Mouse (Mus musculus) testis, adult 2 months (tissue): Measurements from ENCODE around the gene Zfp131. TPM values are rescaled to one million over a fixed set of nuclear protein-coding genes. Genes with fewer than 3 reads are reported as not detected.

ENCODE experiments used
- H3K27ac ChIP-seq: fragments of 200-500 bp; 2 replicates; pipeline ENCODE4 v1.5.1; 2012; ENCODE audit warnings: low read depth, low read length; ENCODE audit not compliant: control insufficient read depth, insufficient read depth
- H3K27me3 ChIP-seq: fragments of 200-500 bp; 2 replicates; pipeline ENCODE4 v1.6.1; 2012; ENCODE audit warnings: mild to moderate bottlenecking, low read length, moderate library complexity; ENCODE audit not compliant: control insufficient read depth, insufficient read depth
- H3K36me3 ChIP-seq: fragments of 200-500 bp; 2 replicates; pipeline ENCODE4 v1.6.1; 2012; ENCODE audit warnings: mild to moderate bottlenecking, low read length; ENCODE audit not compliant: control insufficient read depth, insufficient read depth
- H3K4me1 ChIP-seq: fragments of 200-500 bp; 2 replicates; pipeline ENCODE4 v1.6.1; 2012; ENCODE audit warnings: low read length; ENCODE audit not compliant: control insufficient read depth, insufficient read depth
- H3K4me3 ChIP-seq: fragments of 200-500 bp; 2 replicates; pipeline ENCODE4 v1.5.1; 2012; ENCODE audit warnings: low read depth, mild to moderate bottlenecking, low read length, moderate library complexity, mixed read lengths; ENCODE audit not compliant: control insufficient read depth
- CTCF ChIP-seq: fragments of 200-500 bp; IDR thresholded peaks from 2 replicates; pipeline ENCODE4 v1.5.1; 2012; ENCODE audit warnings: low read depth, mild to moderate bottlenecking, inconsistent platforms, low read length, moderate library complexity; ENCODE audit not compliant: control insufficient read depth, insufficient read depth, insufficient replicate concordance
- POLR2A ChIP-seq: fragments of 200-500 bp; IDR thresholded peaks from 2 replicates; pipeline ENCODE4 v1.6.1; 2012; ENCODE audit warnings: low read depth, mild to moderate bottlenecking, inconsistent platforms, low read length, moderate library complexity; ENCODE audit not compliant: control insufficient read depth
- polyA plus RNA-seq: library from polyadenylated mRNA; depleted of rRNA; stranded (reverse); fragments of >200 nt; gene quantifications from 2 replicates; pipeline ENCODE4 v1.2.3, GENCODE M21; 2012

Gene Zfp131
- polyA plus RNA-seq, 1 experiment, result 11.4 TPM

DNA sequence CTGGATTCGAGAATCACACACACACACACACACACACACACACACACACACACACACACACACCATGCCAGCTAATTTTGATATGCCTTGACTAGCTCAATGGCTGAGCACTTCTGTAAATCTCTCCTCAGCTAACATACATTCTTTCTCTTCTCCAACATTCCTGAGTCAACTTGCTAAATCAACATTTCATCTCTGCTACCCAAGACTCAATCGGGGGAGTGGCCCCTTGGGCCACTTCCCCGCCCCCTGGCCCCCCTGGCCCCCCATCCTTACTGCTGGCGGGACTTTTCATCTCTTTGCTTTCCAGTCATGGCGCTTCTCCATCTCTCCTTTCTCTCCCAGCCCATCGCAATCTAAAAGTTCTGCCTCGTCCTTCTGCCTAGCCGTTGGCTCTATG, 26.1 kb upstream of the Zfp131 start:
- Histone ChIP-seq H3K36me3 (no peaks in the 10 kb centered on the region), H3K27ac (no peak overlapping the region), H3K27me3 (no peaks in the 10 kb centered on the region), H3K4me1 (no peaks in the 10 kb centered on the region), H3K4me3 (no peak overlapping the region)
- TF ChIP-seq CTCF (no peak), POLR2A (no peak)

DNA sequence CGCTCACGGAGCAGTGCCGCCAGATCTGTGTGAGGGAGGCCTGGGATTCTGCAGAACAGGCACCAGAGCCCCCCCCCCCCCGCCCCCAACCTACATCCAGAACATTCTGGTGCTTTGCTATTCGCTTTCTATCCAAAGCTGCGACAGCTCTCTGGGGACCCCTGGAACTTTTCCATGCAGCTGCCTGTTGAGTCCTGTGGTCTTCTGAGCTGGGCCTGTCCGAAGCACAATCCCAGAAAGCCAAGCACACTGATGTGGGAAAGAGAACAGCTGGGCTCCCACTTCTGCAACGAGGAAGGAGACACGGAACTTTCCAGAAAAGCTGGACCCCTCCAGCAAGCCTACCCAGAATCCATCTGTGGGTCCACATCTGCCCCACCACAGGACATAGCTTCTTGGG, 19.3 kb upstream of the Zfp131 start:
- H3K4me3 ChIP-seq, result no peak overlapping the region
- TF ChIP-seq CTCF (no peak), POLR2A (no peak)
- H3K27me3 ChIP-seq, result no peaks in the 10 kb centered on the region
- H3K27ac ChIP-seq, result no peak overlapping the region
- H3K36me3 ChIP-seq, result no peaks in the 10 kb centered on the region
- 0 out of 2 replicates have a peak, but pooled peaks cover 3% of the 10 kb centered on the region for H3K4me1 ChIP-seq

DNA sequence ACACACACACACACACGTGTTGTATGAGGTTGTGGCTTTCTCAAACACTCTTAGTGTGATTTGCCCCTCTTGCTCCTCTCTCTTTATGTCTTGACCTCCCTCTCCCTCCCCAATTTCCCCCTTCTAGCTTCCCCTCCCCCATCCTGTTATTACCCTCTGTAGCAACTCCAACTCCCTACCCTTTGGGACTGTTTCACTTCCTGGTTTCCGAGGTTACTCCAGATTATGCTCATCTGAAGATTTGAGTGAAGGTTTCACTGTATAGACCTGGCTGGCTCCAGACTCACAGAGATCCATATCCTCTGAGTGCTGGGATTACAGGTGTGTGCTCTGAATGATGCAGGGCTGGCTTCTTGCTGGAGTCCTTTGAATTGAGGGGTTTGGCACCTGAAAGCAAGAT, 18.2 kb upstream of the Zfp131 start:
- no peaks in the 10 kb centered on the region for H3K27me3 ChIP-seq
- 0 out of 2 replicates have a peak, but pooled peaks cover 3% of the 10 kb centered on the region for H3K4me1 ChIP-seq
- H3K27ac ChIP-seq, result no peak overlapping the region
- H3K4me3 ChIP-seq, result no peak overlapping the region
- no peak for TF ChIP-seq CTCF
- no peak for TF ChIP-seq POLR2A
- no peaks in the 10 kb centered on the region for H3K36me3 ChIP-seq

DNA sequence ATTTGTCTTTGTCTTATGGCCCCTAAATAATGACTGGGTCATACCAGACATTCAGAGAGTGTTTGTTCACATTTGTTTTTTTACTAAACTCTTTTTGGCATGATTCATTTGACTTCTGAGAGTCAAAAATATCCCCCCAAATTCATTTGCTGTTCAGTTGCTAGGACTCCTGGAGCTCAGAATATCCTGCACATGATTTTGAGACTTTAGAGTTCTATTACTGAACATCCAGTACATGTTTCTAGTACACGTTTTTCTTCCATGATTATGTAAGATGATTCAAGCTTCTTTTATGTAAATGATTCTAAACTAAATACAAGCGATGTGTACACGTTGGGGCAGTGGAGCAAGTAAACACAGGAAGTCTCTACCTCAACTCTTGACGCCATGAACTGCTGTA, 7.0 kb upstream of the Zfp131 start:
- Histone ChIP-seq H3K4me3 (no peak overlapping the region), H3K27ac (no peak overlapping the region)
- TF ChIP-seq POLR2A (no peak), CTCF (no peak)

DNA sequence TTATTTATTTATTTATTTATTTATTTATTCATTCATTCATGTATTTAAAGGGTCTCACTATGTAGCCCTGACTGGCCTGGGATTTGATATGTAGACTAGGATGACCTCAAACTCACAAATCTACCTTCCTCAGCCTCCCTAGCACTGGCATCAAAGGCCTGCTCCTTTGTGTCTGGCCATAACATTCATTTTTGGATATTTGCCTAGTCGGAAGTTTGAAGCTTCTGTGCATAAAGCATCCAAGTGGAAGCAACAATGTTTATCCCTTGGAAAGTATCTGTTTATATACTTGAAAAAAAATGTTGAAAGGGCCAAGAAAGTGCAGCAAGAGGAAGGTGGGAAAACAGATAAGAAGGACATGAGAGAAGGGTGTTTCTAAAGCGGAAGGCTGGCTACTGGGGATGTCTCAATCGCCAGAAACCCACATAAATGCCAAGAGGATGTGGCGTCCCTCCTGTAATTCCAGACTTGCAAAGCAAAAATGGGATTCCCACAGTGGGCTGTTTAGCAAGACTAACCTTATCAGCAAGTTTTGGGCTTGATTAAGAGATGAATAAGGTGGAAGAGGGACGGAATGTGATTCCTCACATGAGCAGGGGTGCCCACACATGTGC, 2.2 kb upstream of the Zfp131 start:
- H3K36me3 ChIP-seq, result no peaks in the 10 kb centered on the region
- peaks cover 9% of the 10 kb centered on the region for H3K4me1 ChIP-seq
- H3K4me3 ChIP-seq, result no peak overlapping the region
- TF ChIP-seq POLR2A, result no peak
- no peak for TF ChIP-seq CTCF
- no peaks in the 10 kb centered on the region for H3K27me3 ChIP-seq
- no peak overlapping the region for H3K27ac ChIP-seq

More for the DNA sequence above, 7.0 kb upstream of the Zfp131 start:
- Histone ChIP-seq H3K36me3 (no peaks in the 10 kb centered on the region), H3K27me3 (no peaks in the 10 kb centered on the region), H3K4me1 (0 out of 2 replicates have a peak, but pooled peaks cover 2% of the 10 kb centered on the region)

DNA sequence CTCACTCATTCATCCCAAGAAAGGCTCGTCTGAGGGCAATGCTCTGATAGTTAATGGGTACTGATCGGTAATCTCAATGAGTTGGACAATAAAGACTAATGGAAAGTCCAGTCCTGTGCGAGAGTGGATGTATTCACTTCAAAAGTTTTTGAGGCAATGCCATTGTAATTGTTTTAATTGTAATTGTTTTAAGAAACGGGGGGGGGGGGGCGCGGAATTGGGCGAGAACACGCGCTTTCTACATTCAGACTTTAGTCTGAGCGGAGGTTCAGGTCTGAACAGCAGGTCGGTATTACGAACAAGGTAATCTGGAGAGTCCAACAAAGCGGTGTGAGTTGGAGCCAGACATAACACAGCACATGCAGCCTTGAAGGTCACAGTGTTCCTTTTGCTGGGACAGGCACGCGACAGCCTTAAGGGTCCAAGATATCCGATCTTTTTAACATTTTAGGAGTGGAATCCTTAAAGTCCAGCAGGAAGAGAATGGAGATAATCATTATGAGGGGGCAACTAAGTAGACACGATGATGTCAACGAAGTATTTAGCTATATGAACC, 969 bp upstream of the Zfp131 start:
- Histone ChIP-seq H3K27ac (peak overlapping the region; percentile 93), H3K36me3 (no peaks in the 10 kb centered on the region), H3K27me3 (no peaks in the 10 kb centered on the region), H3K4me1 (peaks cover 9% of the 10 kb centered on the region), H3K4me3 (peak overlapping the region; percentile 97)
- TF ChIP-seq POLR2A (no peak), CTCF (no peak)

DNA sequence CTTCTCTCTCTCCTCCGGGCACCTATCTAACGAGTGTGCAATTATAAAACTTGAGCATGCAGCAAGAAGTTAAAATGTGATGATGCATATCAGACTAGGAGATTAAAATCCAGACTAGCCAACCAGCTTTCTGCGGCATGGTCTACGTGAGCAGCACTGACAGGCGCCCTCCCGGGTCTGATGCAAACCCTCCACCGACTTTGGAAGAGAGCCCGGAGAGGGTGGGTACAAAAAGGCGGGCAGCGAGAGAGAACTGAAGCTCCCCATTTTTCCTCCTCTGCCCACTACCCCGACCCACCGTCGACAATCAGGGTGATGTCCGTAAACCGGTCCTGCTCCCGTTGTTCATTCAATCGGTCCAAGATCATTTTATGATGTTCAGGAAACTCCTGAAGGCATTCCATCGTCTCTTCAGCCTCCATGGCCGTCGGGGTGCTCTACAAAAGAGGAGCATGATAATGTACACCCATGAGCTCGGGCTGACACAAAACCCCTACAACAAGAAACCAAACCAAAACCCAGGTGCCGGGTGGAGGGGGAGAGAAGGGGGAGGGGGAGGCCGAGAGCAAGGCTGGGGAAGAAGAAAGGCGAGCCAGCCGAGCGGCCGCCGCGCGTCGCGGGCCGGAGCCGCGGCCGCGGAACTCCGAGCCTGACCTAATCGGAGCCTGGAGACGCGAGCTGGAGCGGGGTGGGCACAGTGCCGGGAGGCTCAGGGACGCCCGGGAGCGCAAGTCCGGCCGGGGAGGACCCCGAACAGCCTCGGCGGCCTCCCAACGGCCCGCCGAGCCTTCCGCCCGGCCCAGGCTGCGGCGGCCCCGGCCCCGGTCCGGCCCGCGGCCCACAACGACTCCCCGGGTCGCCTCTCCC, 605 bp downstream of the Zfp131 start:
- Histone ChIP-seq H3K4me3 (peak overlapping the region; percentile 97), H3K27me3 (no peaks in the 10 kb centered on the region), H3K4me1 (peaks cover 7% of the 10 kb centered on the region), H3K27ac (peak overlapping the region; percentile 96), H3K36me3 (no peaks in the 10 kb centered on the region)
- TF ChIP-seq CTCF, result no peak
- TF ChIP-seq POLR2A, result peak; percentile 13; the same call in 1 of the 2 replicates
